Mouse (Mus musculus) bone marrow macrophage, adult 2 months (primary cell): ENCODE measurements around the gene Gm47289.

ENCODE experiments used
- CTCF ChIP-seq: IDR thresholded peaks from 2 replicates; pipeline ENCODE4 v1.5.1; 2012; ENCODE audit warnings: low read depth, mild to moderate bottlenecking, low read length, moderate library complexity
- POLR2A ChIP-seq: IDR thresholded peaks from 2 replicates; pipeline ENCODE4 v1.6.1; 2012; ENCODE audit warnings: mild to moderate bottlenecking, low read depth, low read length, borderline replicate concordance

- TF ChIP-seq CTCF (no peak), POLR2A (no peak)
Observed at GRCm38 (mm10) chr9:119109685-119110353, 49.1 kb upstream of the Gm47289 start.
